Mouse (Mus musculus) G1E (cell line): Measurements from ENCODE around the gene Wdsub1. TPM values are rescaled to one million over a fixed set of nuclear protein-coding genes. Genes with fewer than 3 reads are reported as not detected.

Source experiments
- ATAC-seq: 2 replicates; pipeline ENCODE4 v1.8.0; 2016; ENCODE audit warnings: mild to moderate bottlenecking; ENCODE audit not compliant: insufficient number of reproducible peaks, poor library complexity, low FRiP score, severe bottlenecking; ENCODE audit errors: extremely low read depth
- DNase-seq: peaks from one replicate; pipeline ENCODE4 v3.0.0; 2012; ENCODE audit warnings: low spot score
- H3K27me3 ChIP-seq: 2 replicates; pipeline ENCODE4 v1.6.1; 2012; ENCODE audit warnings: mild to moderate bottlenecking, low read length, inconsistent platforms; ENCODE audit not compliant: insufficient read depth
- H3K36me3 ChIP-seq: replicated peaks from 2 replicates; pipeline ENCODE3; 2012; ENCODE audit warnings: mild to moderate bottlenecking, inconsistent platforms
- H3K4me1 ChIP-seq: 2 replicates; pipeline ENCODE4 v1.6.1; 2012; ENCODE audit warnings: low read depth, low read length, inconsistent platforms, mixed read lengths; ENCODE audit not compliant: insufficient read depth
- H3K4me3 ChIP-seq: 2 replicates; pipeline ENCODE4 v1.5.1; 2012; ENCODE audit warnings: low read depth, mild to moderate bottlenecking, inconsistent platforms, low read length, moderate library complexity, mixed read lengths
- H3K9me3 ChIP-seq: replicated peaks from 2 replicates; pipeline ENCODE4 v1.6.1; 2012; ENCODE audit warnings: inconsistent platforms
- CTCF ChIP-seq: IDR thresholded peaks from 2 replicates; pipeline ENCODE4 v1.5.1; 2012; ENCODE audit warnings: low read depth, low read length, inconsistent platforms, mixed read lengths
- GATA1 ChIP-seq: IDR thresholded peaks from 2 replicates; pipeline ENCODE4 v1.6.1; 2012; ENCODE audit warnings: borderline replicate concordance, low read length, inconsistent platforms, mixed read lengths
- GATA2 ChIP-seq: IDR thresholded peaks from 2 replicates; pipeline ENCODE4 v1.6.1; 2012; ENCODE audit warnings: low read depth, low read length, inconsistent platforms, borderline replicate concordance
- POLR2AphosphoS5 ChIP-seq: IDR thresholded peaks from 2 replicates; pipeline ENCODE4 v1.6.1; 2012; ENCODE audit warnings: low read depth, low read length, inconsistent platforms; ENCODE audit not compliant: insufficient replicate concordance
- TAL1 ChIP-seq: conservative IDR thresholded peaks from 2 replicates; pipeline ENCODE4 v1.6.1; 2012; ENCODE audit warnings: low read depth, low read length, inconsistent platforms, mixed read lengths
- polyA plus RNA-seq: library from polyadenylated mRNA; stranded (reverse); fragments of >175 nt; gene quantifications from 2 replicates; pipeline ENCODE4 v1.2.3, GENCODE M21; 2012
- total RNA-seq, 2 experiments: library from RNA; stranded (forward) in 1 of 2; stranded (reverse) in 1 of 2; fragments of 200-1000 nt in 1 of 2; fragments of >200 nt in 1 of 2; fragmentation: Nextera tagmentation in 1 of 2; gene quantifications; 2 replicates each; pipeline ENCODE4 v1.2.3; 2014 to 2017

Wdsub1 gene
- total and polyA plus RNA-seq, 3 experiments = 9.9 to 16.1 (median 13.7) TPM

- Histone ChIP-seq H3K36me3 (peaks cover 24% of the 10 kb centered on the region), H3K4me1 (peaks cover 19% of the 10 kb centered on the region), H3K9me3 (no peaks in the 10 kb centered on the region), H3K27me3 (no peaks in the 10 kb centered on the region), H3K4me3 (no peak overlapping the region)
- no peak for DNase-seq
- no peak for ATAC-seq
- TF ChIP-seq GATA2 (no peak), TAL1 (no peak), GATA1 (no peak)
Measured at GRCm38 (mm10) chr2:59896837-59897236, 14.4 kb upstream of the Wdsub1 start.

DNA sequence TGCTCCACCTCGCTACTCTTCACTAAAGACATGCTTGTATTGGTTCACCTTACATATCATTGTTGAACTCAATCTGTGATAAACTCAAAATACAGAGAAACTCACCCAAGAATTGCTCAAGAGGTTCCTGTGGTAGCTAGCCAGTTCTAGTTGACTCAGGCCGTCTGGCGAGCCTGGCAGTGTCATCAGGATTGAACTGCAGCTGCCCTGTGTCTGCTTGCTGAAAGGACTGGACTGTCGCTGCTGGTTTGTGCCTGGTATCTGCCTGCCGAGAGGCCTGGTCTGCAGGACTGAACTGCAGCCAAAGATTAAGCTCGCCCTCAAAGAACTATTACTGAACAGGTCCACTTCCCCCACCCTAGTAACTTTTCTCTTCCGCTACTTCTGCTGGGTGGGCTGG is 14.0 kb upstream of the Wdsub1 start:
- peaks cover 19% of the 10 kb centered on the region for H3K4me1 ChIP-seq
- ATAC-seq = no peak
- H3K4me3 ChIP-seq = no peak overlapping the region
- no peaks in the 10 kb centered on the region for H3K9me3 ChIP-seq
- DNase-seq = no peak
- TF ChIP-seq GATA2 (no peak), GATA1 (no peak), TAL1 (no peak), POLR2AphosphoS5 (no peak), CTCF (no peak)
- peaks cover 20% of the 10 kb centered on the region for H3K36me3 ChIP-seq
- H3K27me3 ChIP-seq = no peaks in the 10 kb centered on the region

DNA sequence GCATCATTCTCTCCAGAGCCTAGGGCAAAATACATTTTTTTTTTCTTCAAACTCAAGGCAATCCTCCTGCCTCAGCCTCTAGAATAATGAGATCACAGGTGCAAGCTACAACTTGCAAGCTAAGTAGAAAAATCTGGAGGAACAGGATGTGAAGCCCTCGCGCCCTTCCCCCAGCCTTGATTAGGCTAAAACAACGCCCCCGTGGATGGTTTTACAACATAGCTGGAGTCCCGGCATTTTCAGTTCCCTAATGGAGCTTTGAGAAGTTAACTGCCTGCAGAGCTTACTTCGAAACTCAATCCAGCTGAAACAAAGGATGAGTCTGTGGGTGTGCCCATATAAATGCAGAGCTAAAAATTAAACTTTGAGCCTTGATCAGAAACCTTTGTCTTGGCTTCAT is 7.3 kb upstream of the Wdsub1 start:
- no peak for DNase-seq
- H3K4me3 ChIP-seq = no peak overlapping the region
- no peaks in the 10 kb centered on the region for H3K27me3 ChIP-seq
- H3K4me1 ChIP-seq = no peaks in the 10 kb centered on the region
- ATAC-seq = no peak
- H3K36me3 ChIP-seq = no peaks in the 10 kb centered on the region
- TF ChIP-seq GATA2 (no peak), CTCF (no peak), TAL1 (no peak), GATA1 (no peak), POLR2AphosphoS5 (no peak)
- H3K9me3 ChIP-seq = no peaks in the 10 kb centered on the region

- H3K9me3 ChIP-seq = no peaks in the 10 kb centered on the region
- ATAC-seq = no peak
Measured at GRCm38 (mm10) chr2:59882742-59883281, 421 bp upstream of the Wdsub1 start.

GRCm38 (mm10) chr2:59881404-59881803 is 987 bp downstream of the Wdsub1 start:
- ATAC-seq = peak; percentile 64
- peaks cover 29% of the 10 kb centered on the region for H3K4me1 ChIP-seq

More at GRCm38 (mm10) chr2:59882742-59883281, 421 bp upstream of the Wdsub1 start:
- no peak for DNase-seq
- peaks cover 26% of the 10 kb centered on the region for H3K4me1 ChIP-seq
- H3K27me3 ChIP-seq = no peaks in the 10 kb centered on the region
- peak overlapping the region; percentile 83 for H3K4me3 ChIP-seq
- TF ChIP-seq GATA2 = no peak
- TF ChIP-seq POLR2AphosphoS5 = no peak
- no peak for TF ChIP-seq TAL1
- TF ChIP-seq CTCF = no peak
- TF ChIP-seq GATA1 = no peak
- H3K36me3 ChIP-seq = peaks cover 5% of the 10 kb centered on the region

GRCm38 (mm10) chr2:59878221-59878620 is 4.2 kb downstream of the Wdsub1 start:
- Histone ChIP-seq H3K36me3 (peaks cover 26% of the 10 kb centered on the region), H3K4me3 (0 out of 2 replicates have a peak overlapping the region, but pooled peaks have one; percentile 2), H3K9me3 (no peaks in the 10 kb centered on the region), H3K27me3 (no peaks in the 10 kb centered on the region), H3K4me1 (peaks cover 24% of the 10 kb centered on the region)
- ATAC-seq (no peak), DNase-seq (no peak)
- TF ChIP-seq CTCF = no peak
- TF ChIP-seq GATA2 = no peak
- TF ChIP-seq GATA1 = no peak
- no peak for TF ChIP-seq POLR2AphosphoS5
- no peak for TF ChIP-seq TAL1

More at GRCm38 (mm10) chr2:59881404-59881803, 987 bp downstream of the Wdsub1 start:
- Histone ChIP-seq H3K4me3 (peak overlapping the region; percentile 83), H3K27me3 (no peaks in the 10 kb centered on the region), H3K9me3 (no peaks in the 10 kb centered on the region), H3K36me3 (peaks cover 13% of the 10 kb centered on the region)
- TF ChIP-seq GATA1 (no peak), POLR2AphosphoS5 (no peak), TAL1 (peak; percentile 59), CTCF (no peak), GATA2 (no peak)
- peak; percentile 55 for DNase-seq
